Mouse (Mus musculus) heart, postnatal 0 days (tissue): ENCODE results near the gene Mapk7. TPM values are rescaled to one million over a fixed set of nuclear protein-coding genes. Genes with fewer than 3 reads are reported as not detected.

Experiments used
- ATAC-seq: fragments of 200-750 bp; cut with Nextera tagmentation; 2 replicates; pipeline ENCODE4 v1.8.0; 2017; ENCODE audit warnings: low read depth, moderate number of reproducible peaks, moderate library complexity; ENCODE audit not compliant: insufficient read depth
- DNase-seq: peaks from one replicate; pipeline ENCODE4 v3.0.0-alpha.2; 2016; ENCODE audit warnings: low spot score
- H3K27ac ChIP-seq: fragments of 300-500 bp; sonication (generic); 2 replicates; pipeline ENCODE4 v1.5.1; 2014; ENCODE audit warnings: low read depth, mild to moderate bottlenecking
- H3K27me3 ChIP-seq: fragments of 300-500 bp; sonication (generic); 2 replicates; pipeline ENCODE4 v1.6.1; 2014; ENCODE audit warnings: low read length, mixed read lengths; ENCODE audit not compliant: control insufficient read depth, insufficient read depth
- H3K36me3 ChIP-seq: fragments of 300-500 bp; sonication (generic); replicated peaks from 2 replicates; pipeline ENCODE4 v1.6.1; 2014; ENCODE audit warnings: low read length, mixed read lengths; ENCODE audit not compliant: control insufficient read depth, insufficient read depth
- H3K4me1 ChIP-seq: fragments of 300-500 bp; sonication (generic); 2 replicates; pipeline ENCODE4 v1.6.1; 2014; ENCODE audit warnings: antibody characterized with exemption; ENCODE audit not compliant: control insufficient read depth, insufficient read depth
- H3K4me2 ChIP-seq: fragments of 300-500 bp; sonication (generic); 2 replicates; pipeline ENCODE4 v1.6.1; 2014; ENCODE audit warnings: low read depth, mild to moderate bottlenecking, low read length, moderate library complexity
- H3K4me3 ChIP-seq: fragments of 300-500 bp; sonication (generic); 2 replicates; pipeline ENCODE4 v1.5.1; 2014; ENCODE audit warnings: low read depth, low read length
- H3K9ac ChIP-seq: fragments of 300-500 bp; sonication (generic); replicated peaks from 2 replicates; pipeline ENCODE4 v1.6.1; 2014; ENCODE audit warnings: low read depth, low read length, mixed read lengths
- H3K9me3 ChIP-seq: fragments of 300-500 bp; sonication (generic); replicated peaks from 2 replicates; pipeline ENCODE4 v1.6.1; 2016; ENCODE audit warnings: low read length; ENCODE audit not compliant: control insufficient read depth
- CTCF ChIP-seq: IDR thresholded peaks from 2 replicates; pipeline ENCODE4 v1.5.1; 2016; ENCODE audit warnings: antibody characterized with exemption, control low read depth, low read depth
- EP300 ChIP-seq: IDR thresholded peaks from 2 replicates; pipeline ENCODE4 v1.6.1; 2016; ENCODE audit warnings: antibody characterized with exemption, low read depth
- WGBS: fragments of 180-500 bp; shearing (Covaris S2); extraction: QIAGEN DNeasy Blood & Tissue Kit; methylation state at CpG from one replicate; pipeline ENCODE4 v1.1.7; 2014; 5-methylcytosine and 5-hydroxymethylcytosine counted together
- polyA plus RNA-seq: library from polyadenylated mRNA; unstranded; fragments of >200 nt; fragmentation: Nextera tagmentation; extraction: Ambion mirVana; gene quantifications from 2 replicates; pipeline ENCODE4 v1.2.1, GENCODE M21; 2015
- total RNA-seq: library from RNA; depleted of rRNA; stranded (reverse); fragments of >200 nt; gene quantifications from 2 replicates; pipeline ENCODE4 v1.2.3, GENCODE M21; 2014; ENCODE audit warnings: low replicate concordance

Mapk7 gene
- total and polyA plus RNA-seq, 2 experiments from 2014 or later = 12.5 to 33.5 TPM

GRCm38 (mm10) chr11:61483226-61483845, 10.9 kb downstream of the Mapk7 start:
- DNase-seq = no peak
- Histone ChIP-seq H3K9me3 (no peaks in the 10 kb centered on the region), H3K4me1 (peaks cover 8% of the 10 kb centered on the region; the same call in 1 of the 2 replicates), H3K9ac (no peak overlapping the region), H3K36me3 (peaks cover 4% of the 10 kb centered on the region), H3K4me2 (no peak overlapping the region), H3K27me3 (no peaks in the 10 kb centered on the region), H3K27ac (no peak overlapping the region), H3K4me3 (no peak overlapping the region)
- WGBS = 90% methylated on average over 13 of the region's 13 CpGs
- ATAC-seq = no peak
- TF ChIP-seq EP300 (no peak), CTCF (no peak)

- no peaks in the 10 kb centered on the region for H3K4me1 ChIP-seq
- H3K4me2 ChIP-seq = no peak overlapping the region
- H3K9ac ChIP-seq = no peak overlapping the region
- ATAC-seq (no peak), DNase-seq (no peak)
- no peaks in the 10 kb centered on the region for H3K36me3 ChIP-seq
- WGBS = 71% methylated on average over 9 of the region's 9 CpGs
- no peak overlapping the region for H3K27ac ChIP-seq
- H3K9me3 ChIP-seq = no peaks in the 10 kb centered on the region
- H3K4me3 ChIP-seq = no peak overlapping the region
- TF ChIP-seq EP300 (no peak), CTCF (no peak)
- no peaks in the 10 kb centered on the region for H3K27me3 ChIP-seq
Observed at GRCm38 (mm10) chr11:61481239-61482090, 12.7 kb downstream of the Mapk7 start.

DNA sequence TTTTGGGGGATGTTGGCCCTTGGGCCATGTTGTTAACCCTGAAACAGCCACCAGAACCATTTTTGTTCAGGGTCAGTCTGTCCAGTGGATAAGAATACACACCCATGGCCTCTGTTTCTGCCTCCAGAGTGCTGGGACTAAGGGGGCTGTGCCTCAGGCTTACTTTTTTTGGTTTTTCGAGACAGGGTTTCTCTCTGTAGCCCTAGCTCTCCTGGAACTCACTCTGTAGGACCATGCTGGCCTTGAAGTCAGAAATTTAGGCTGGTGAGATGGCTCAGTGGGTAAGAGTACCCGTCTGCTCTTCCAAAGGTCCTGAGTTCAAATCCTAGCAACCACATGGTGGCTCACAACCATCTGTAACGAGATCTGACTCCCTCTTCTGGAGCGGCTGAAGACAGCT, 15.4 kb downstream of the Mapk7 start:
- H3K27ac ChIP-seq = no peak overlapping the region
- ATAC-seq (no peak), DNase-seq (no peak)
- no peaks in the 10 kb centered on the region for H3K4me1 ChIP-seq
- 81% methylated on average over 4 of the region's 4 CpGs for WGBS
- TF ChIP-seq EP300 (no peak), CTCF (no peak)
- no peak overlapping the region for H3K9ac ChIP-seq
- H3K4me3 ChIP-seq = no peak overlapping the region
- H3K36me3 ChIP-seq = no peaks in the 10 kb centered on the region
- no peaks in the 10 kb centered on the region for H3K9me3 ChIP-seq
- no peak overlapping the region for H3K4me2 ChIP-seq
- H3K27me3 ChIP-seq = no peaks in the 10 kb centered on the region

DNA sequence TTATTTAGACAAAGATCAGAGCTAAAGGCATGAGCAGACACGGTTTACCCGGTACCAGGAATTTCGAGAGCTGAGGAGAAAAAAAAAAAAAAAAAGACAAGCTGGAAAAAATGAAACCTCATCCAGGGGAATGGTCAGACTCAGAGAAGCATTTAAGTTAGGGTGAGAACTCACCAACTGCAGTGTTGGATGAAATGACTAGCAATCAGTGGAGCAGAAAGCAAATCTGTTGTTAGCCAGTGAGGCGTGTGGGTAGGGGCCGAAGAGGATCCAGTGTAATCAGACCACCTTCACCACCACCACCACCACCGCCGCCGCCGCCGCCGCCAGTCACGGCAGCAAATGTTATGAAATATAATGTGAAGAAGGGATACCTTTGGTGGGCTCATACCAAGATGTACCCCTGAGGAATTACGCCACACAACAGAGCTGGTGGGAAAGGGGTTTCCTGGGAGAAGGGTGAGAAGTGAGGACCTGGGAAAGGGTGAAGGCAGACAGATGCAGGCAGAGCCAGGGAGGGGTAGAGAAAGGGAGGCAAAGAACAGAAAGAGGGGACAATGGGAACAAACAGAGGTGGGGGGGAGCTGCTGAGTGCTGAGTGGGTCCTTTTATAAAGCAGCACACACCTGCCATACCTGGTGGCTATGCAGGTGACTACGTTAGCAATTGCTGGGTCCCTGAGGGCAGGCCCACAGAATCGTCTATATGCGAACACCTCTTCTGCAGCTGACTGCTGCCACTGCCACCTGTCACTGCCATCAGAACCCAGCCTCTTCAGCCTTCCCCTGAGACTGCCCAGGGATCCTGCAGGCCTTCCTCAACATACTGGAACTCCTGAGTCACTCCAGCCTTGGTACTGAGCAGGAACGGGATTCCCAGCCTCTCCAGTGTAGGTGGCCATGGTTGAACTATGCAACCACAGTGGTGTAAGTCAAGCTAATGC, 16.4 kb downstream of the Mapk7 start:
- TF ChIP-seq EP300 (no peak), CTCF (no peak)
- DNase-seq (no peak), ATAC-seq (no peak)
- 70% methylated on average over 17 of the region's 17 CpGs for WGBS
- no peak overlapping the region for H3K27ac ChIP-seq
- H3K9me3 ChIP-seq = no peaks in the 10 kb centered on the region
- H3K4me1 ChIP-seq = no peaks in the 10 kb centered on the region
- H3K4me2 ChIP-seq = no peak overlapping the region
- H3K4me3 ChIP-seq = no peak overlapping the region
- no peaks in the 10 kb centered on the region for H3K36me3 ChIP-seq
- H3K9ac ChIP-seq = no peak overlapping the region
- no peaks in the 10 kb centered on the region for H3K27me3 ChIP-seq

- Histone ChIP-seq H3K9me3 (no peaks in the 10 kb centered on the region), H3K4me1 (no peaks in the 10 kb centered on the region), H3K27me3 (no peaks in the 10 kb centered on the region), H3K4me2 (no peak overlapping the region), H3K4me3 (no peak overlapping the region), H3K9ac (no peak overlapping the region), H3K36me3 (no peaks in the 10 kb centered on the region), H3K27ac (no peak overlapping the region)
- 62% methylated on average over 12 of the region's 12 CpGs for WGBS
- TF ChIP-seq CTCF (no peak), EP300 (no peak)
- DNase-seq = no peak
- ATAC-seq = no peak
Observed at GRCm38 (mm10) chr11:61476786-61477382, 17.3 kb downstream of the Mapk7 start.
